Mouse (Mus musculus) kidney, adult 2 months (tissue): ENCODE results near the gene Ankrd66.

Experiments used
- CTCF ChIP-seq: fragments of 200-500 bp; conservative IDR thresholded peaks from 2 replicates; pipeline ENCODE4 v1.5.1; 2011; ENCODE audit warnings: low read depth, mild to moderate bottlenecking, control low read depth, low read length, moderate library complexity, mixed read lengths; ENCODE audit not compliant: insufficient read depth, insufficient read length
- POLR2A ChIP-seq: fragments of 200-500 bp; IDR thresholded peaks from one replicate; pipeline ENCODE4 v1.6.1; 2011; ENCODE audit warnings: low read depth, low read length, control low read depth

GRCm38 (mm10) chr17:43554516-43555403 is 11.3 kb upstream of the Ankrd66 start:
- no peak for TF ChIP-seq POLR2A
- no peak for TF ChIP-seq CTCF
